Mouse (Mus musculus) heart, postnatal 4 days (tissue): ENCODE data around the gene Gpsm1. TPM values are rescaled to one million over a fixed set of nuclear protein-coding genes. Genes with fewer than 3 reads are reported as not detected.
"Not testable (repeated sequence)": the region's sequence is repeated elsewhere in the genome, so short reads cannot be mapped to it uniquely, and the experiment has no call there.

Experiments used
- DNase-seq: peaks from one replicate; pipeline ENCODE4 v3.0.0; 2021
- total RNA-seq, 2 experiments: library from RNA; stranded (reverse); gene quantifications; 2 replicates each; pipeline ENCODE4 v1.2.3; 2021

Gpsm1 gene
- total RNA-seq, 2 experiments from 2014 or later: 142 to 153 TPM

DNA sequence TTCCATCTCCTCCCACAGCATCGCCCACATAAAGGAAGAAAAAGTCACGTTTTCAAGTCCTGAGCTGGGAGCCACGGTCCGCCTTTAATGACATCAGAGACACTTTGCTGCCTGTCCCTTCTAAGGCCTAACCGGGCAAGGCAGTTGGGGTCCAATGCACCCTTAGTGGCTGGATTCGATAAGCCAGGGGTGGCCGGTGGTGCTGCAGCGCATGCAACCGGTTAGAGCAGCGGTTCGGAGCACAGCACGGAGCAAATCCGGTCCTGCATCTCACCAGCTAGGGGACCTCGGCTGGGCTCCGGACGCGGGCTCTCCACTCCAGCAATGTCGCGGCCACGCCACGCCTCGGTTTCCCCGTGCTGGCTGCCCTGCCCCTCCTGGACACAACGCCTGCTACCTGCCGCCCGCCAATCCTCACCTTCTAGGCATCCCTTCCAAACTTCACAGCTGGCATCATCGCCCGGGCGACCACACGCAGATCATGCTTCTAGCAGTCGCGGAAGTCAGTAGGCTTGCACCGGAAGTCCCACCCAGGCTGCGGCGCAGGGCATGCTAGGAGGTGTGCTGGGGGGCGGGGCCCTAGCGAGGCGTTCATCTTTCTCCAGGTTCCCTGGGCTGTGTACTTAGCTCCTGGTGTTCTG lies 64.9 kb downstream of the Gpsm1 start, which contains the start of gene Snapc4:
Gene Snapc4, minus strand, starts transcription at position 523 of the 641 bp plus-strand sequence.
- DNase-seq: peak; percentile 85

DNA sequence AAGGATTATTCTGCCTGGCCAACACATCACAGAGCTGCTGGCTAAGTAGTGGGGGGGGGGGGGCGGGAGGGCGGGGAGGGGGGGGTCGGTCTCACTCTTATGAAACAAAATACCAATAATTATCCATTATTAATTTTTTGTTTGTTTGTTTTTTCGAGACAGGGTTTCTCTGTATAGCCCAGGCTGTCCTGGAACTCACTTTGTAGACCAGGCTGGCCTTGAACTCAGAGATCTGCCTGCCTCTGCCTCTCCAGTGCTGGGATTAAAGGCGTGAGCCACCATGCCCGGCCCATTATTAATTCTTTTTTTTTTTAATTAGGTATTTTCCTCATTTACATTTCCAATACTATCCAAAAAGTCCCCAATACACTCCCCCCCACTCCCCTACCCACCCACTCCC lies 65.6 kb downstream of the Gpsm1 start:
- not testable (repeated sequence) for DNase-seq

DNA sequence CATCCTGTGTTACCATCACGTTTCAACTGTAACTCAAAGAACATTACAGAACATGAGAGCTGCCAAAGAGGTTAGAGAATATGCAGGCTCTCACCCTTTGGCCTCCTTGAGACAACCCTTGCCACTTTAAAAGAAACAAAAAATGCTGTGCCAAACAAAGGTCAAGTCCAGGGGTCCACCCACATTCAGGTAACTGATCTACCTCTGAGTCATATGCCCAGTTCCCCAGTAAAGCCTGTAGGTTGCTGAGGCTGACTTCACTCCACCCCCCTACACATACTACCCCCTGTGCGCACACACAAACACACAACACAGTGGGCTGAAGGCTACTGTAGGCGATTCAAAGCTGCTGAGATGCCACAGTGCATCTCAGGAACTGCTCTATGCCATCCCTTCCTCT lies 72.4 kb downstream of the Gpsm1 start:
- DNase-seq: no peak

DNA sequence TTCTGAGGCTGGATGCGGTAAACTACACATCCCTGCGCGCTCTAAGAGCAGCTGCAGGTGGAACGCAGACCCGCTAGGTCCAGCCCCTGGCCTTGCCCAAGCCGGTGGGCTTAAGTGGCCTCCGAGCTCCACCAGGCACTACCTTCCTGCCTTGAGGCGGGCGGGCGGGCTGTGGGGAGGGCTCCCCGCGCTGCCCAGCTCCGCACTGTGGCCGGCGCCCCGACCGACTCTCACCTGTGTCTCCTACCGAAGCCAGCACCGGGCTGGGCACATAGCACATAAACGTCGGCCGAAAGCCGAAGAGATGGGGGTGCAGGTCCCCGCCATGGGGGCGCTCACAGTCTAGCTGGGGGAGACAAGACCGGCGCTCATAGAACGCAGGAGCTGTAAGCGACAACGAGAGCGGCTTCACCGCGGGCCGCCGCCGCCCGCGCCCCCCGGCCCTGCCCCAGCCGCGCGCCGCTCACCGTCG lies 73.4 kb downstream of the Gpsm1 start:
- peak; percentile 46 for DNase-seq

DNA sequence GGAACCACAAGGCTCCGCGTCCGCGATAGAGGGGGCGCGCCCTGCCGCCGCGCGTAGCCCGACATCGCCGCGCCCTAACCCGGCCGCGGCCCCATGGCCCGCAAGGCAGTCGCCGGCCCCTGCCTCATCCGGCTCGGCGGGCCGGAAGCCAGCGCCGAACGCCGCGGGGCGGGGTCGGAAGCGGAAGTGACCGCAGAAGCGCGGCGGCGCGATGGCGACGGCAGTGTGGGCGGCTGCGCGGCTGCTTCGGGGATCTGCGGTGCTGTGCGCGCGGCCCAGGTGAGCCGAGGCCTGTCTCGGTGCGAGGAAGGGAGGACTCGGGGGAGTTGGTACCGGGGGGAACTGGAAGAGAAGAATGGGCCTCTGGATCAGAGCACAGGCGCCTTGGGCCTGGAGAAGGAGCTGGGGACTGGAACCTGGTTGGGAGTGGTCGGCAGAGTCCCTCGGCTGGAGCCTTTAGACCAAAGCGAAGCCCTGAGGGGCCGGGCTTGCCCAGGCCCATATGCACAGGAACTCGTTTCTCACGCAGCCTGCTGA lies 73.9 kb downstream of the Gpsm1 start, which contains the start of the genes Entr1 and Pmpca:
Gene Entr1, minus strand, starts transcription at position 163 of the 537 bp plus-strand sequence.
Gene Pmpca, plus strand, starts transcription at position 186 of the 537 bp plus-strand sequence.
- peak; percentile 89 for DNase-seq

DNA sequence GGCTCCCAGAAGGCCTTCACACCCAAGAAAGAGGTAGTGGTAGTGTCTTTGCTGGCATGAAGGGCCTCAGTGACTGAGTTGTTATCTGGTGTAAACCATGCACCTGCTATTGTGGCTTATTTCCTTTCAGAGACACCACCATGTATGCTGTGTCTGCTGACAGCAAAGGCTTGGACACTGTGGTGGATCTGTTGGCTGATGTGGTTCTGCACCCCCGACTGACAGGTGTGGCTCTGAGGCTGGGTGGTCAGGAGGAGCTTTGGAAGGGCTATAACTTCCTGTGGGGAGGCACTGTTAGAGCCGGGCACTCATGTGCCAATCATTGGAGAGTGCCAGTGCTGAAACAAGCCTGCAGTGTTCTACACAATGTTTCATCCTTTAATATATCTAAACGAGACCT lies 75.6 kb downstream of the Gpsm1 start:
- no peak for DNase-seq

DNA sequence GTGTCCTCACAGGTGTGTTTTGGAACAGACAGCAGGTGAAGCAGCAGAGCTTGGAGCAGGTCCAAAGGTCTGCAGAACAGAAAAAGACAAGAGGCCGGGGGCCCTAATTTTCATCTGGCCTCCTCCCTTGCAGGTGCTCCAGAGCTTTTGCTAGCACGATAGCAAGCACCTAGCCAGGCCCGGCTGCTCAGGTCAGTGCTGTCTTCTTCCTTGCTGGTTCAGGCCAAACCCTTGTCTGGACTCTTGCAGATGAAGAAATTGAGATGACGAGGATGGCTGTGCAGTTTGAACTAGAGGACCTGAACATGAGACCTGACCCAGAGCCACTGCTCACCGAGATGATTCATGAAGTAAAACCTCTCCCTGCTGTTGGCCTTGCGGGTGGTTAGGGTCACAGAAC lies 76.3 kb downstream of the Gpsm1 start:
- DNase-seq: no peak

Other genes with a start within 250 kb of the Gpsm1 start
- 10 to 100 TPM; 11.1 to 11.4 TPM for gene Nacc2, start 192.3 kb upstream of the Gpsm1 start, total RNA-seq
- not detected for gene Lhx3, start 107.2 kb upstream of the Gpsm1 start, total RNA-seq
- gene Qsox2, start 78.0 kb upstream of the Gpsm1 start, total RNA-seq: 10 to 100 TPM; 11.2 to 12.1 TPM
- gene Ccdc187, start 21.0 kb upstream of the Gpsm1 start, total RNA-seq: under 1 TPM; 0.81 to 0.92 TPM
- gene Dnlz, start 36.6 kb downstream of the Gpsm1 start, total RNA-seq: 10 to 100 TPM; 16.1 to 16.6 TPM
- under 1 TPM; 0.60 to 0.95 TPM for gene Card9, start 45.4 kb downstream of the Gpsm1 start, total RNA-seq
- 10 to 100 TPM; 20.8 to 21.0 TPM for gene Snapc4, start 65.1 kb downstream of the Gpsm1 start, total RNA-seq
- gene Entr1, start 73.8 kb downstream of the Gpsm1 start, total RNA-seq: 10 to 100 TPM; 55.5 to 62.3 TPM
- gene Pmpca, start 73.8 kb downstream of the Gpsm1 start, total RNA-seq: 100 to 1,000 TPM; 107 to 113 TPM
- gene Inpp5e, start 93.7 kb downstream of the Gpsm1 start, total RNA-seq: 10 to 100 TPM; 13.4 to 14.3 TPM
- gene Sec16a, start 129.7 kb downstream of the Gpsm1 start, total RNA-seq: 10 to 100 TPM; 37.0 to 39.0 TPM
- 10 to 100 TPM; 55.3 to 62.3 TPM for gene Notch1, start 201.1 kb downstream of the Gpsm1 start, total RNA-seq